21 mouse cellular contexts compared by ENCODE assay signal in the genomic region with DNA sequence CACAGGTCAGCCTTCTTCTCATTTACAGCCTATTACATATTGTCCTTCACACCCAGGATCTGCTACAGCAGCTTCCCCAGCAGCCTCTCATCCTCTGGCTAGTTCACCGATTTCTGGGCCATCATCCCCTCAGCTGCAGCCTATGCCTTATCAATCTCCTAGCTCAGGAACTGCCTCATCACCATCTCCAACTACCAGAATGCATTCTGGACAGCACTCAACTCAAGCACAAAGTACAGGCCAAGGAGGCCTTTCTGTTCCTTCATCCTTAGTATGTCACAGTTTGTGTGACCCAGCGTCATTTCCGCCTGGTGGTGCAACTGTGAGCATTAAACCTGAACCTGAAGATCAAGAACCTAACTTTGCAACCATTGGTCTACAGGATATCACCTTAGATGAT. TPM values are rescaled to one million over a fixed set of nuclear protein-coding genes. Genes with fewer than 3 reads are reported as not detected.
DNase-seq lines count a peak whose midpoint lies in the region.
"Had no signal": no experiment of that assay in that cellular context is flagged by ENCODE, and none has a peak within 500 bp of the region (broad histone marks: within the 10 kb centered on the region; RNA-seq: fewer than 3 reads in every experiment).

No protein-coding gene starts in this region.

- H3K4me1 ChIP-seq in limb, embryonic 10.5 days = no peaks in the 10 kb centered on the region
- H3K4me1 ChIP-seq: embryonic facial prominence, embryonic 13.5 days; heart, embryonic 15.5 days; hindbrain, embryonic 10.5 days; midbrain, embryonic 15.5 days had no signal

- peak; percentile 3 for DNase-seq in adrenal gland, postnatal 25 days
- no peak for DNase-seq in adrenal gland, postnatal 10 days
- peak; percentile 24 for DNase-seq in kidney, postnatal 14 days
- no peak for DNase-seq in kidney, adult 9 months
- DNase-seq in thymus, postnatal 14 days = peak; percentile 53
- DNase-seq in thymus, adult 18-20 months = no peak
- DNase-seq in testis, postnatal 14 days (ENCODE audit: low spot score) = peak; percentile 30
- DNase-seq in limb, embryonic 10.5 days (ENCODE audit: low spot score) = no peak
- DNase-seq: cerebellum, adult 8-10 months; forebrain, postnatal 0 days; kidney, adult 8-10 months; layer of hippocampus, postnatal 36 days; left cerebral cortex, postnatal 4 days had no signal

- 96% methylated on average over 3 of the region's 3 CpGs for WGBS in limb, embryonic 10.5 days

- H3K9me3 ChIP-seq in limb, embryonic 10.5 days (replicated peaks) = no peaks in the 10 kb centered on the region
- H3K9me3 ChIP-seq: embryonic facial prominence, embryonic 13.5 days; heart, embryonic 15.5 days; hindbrain, embryonic 10.5 days; lung, embryonic 15.5 days; megakaryocyte, embryonic 14.5 days; midbrain, embryonic 15.5 days had no signal

- no peak overlapping the region for H3K4me3 ChIP-seq in limb, embryonic 10.5 days
- H3K4me3 ChIP-seq: embryonic facial prominence, embryonic 13.5 days; heart, embryonic 15.5 days; hindbrain, embryonic 10.5 days; lung, embryonic 15.5 days; megakaryocyte, embryonic 14.5 days; midbrain, embryonic 15.5 days had no signal

- no peak overlapping the region for H3K27ac ChIP-seq in limb, embryonic 10.5 days
- H3K27ac ChIP-seq: embryonic facial prominence, embryonic 13.5 days; heart, embryonic 15.5 days; hindbrain, embryonic 10.5 days; lung, embryonic 15.5 days; midbrain, embryonic 15.5 days had no signal

- H3K27me3 ChIP-seq in limb, embryonic 10.5 days (ENCODE audit: low read depth, poor library complexity, severe bottlenecking) = no peaks in the 10 kb centered on the region
- H3K27me3 ChIP-seq: CH12.LX; embryonic facial prominence, embryonic 13.5 days; heart, embryonic 15.5 days; lung, embryonic 15.5 days; megakaryocyte, embryonic 14.5 days; midbrain, embryonic 15.5 days had no signal

- H3K36me3 ChIP-seq in limb, embryonic 10.5 days = peaks cover 82% of the 10 kb centered on the region

RNA-seq across cellular contexts. Expression of a gene that starts 28.0 kb away (rescaled TPM):
- total RNA-seq in adrenal gland, postnatal 25 days (2021) = 2.0 and 3.9 TPM in 2 replicates
- total RNA-seq in adrenal gland, postnatal 10 days (2021) = 10 to 100 TPM; 14.8 to 15.4 TPM
- 5.6 and 7.3 TPM in 2 replicates for polyA plus RNA-seq in limb, embryonic 10.5 days (2016; fragmentation: Nextera tagmentation; extraction: Ambion mirVana)
- total RNA-seq: layer of hippocampus, postnatal 36 days; left cerebral cortex, postnatal 4 days; neutrophil, adult 5-6 weeks had no signal
- polyA plus RNA-seq: forebrain, postnatal 0 days had no signal

RNA-seq across cellular contexts. Expression of a gene that starts 41.5 kb away (rescaled TPM):
- total RNA-seq in adrenal gland, postnatal 25 days (2021) = 27.6 and 27.7 TPM in 2 replicates
- total RNA-seq in adrenal gland, postnatal 10 days (2021) = 10 to 100 TPM; 17.6 to 21.4 TPM
- 10.8 and 13.4 TPM in 2 replicates for polyA plus RNA-seq in limb, embryonic 10.5 days (2016; fragmentation: Nextera tagmentation; extraction: Ambion mirVana)

RNA-seq across cellular contexts. Expression of a gene that starts 50.1 kb away (rescaled TPM):
- 54.9 TPM in 2 replicates for total RNA-seq in adrenal gland, postnatal 25 days (2021)
- total RNA-seq in adrenal gland, postnatal 10 days (2021) = 10 to 100 TPM; 39.1 to 47.7 TPM
- polyA plus RNA-seq in limb, embryonic 10.5 days (2016; fragmentation: Nextera tagmentation; extraction: Ambion mirVana) = 7.9 TPM in 2 replicates

RNA-seq across cellular contexts. Expression of a gene that starts 59.9 kb away (rescaled TPM):
- total RNA-seq in adrenal gland, postnatal 25 days (2021) = 25.6 and 29.0 TPM in 2 replicates
- total RNA-seq in adrenal gland, postnatal 10 days (2021) = 10 to 100 TPM; 28.2 to 28.7 TPM
- 85.3 and 94.5 TPM in 2 replicates for polyA plus RNA-seq in limb, embryonic 10.5 days (2016; fragmentation: Nextera tagmentation; extraction: Ambion mirVana)

Comparison
In these comparisons a context has a peak if more than half of its experiments do, and no peak if none do; other contexts are left out.
1. DNase-seq: peak in adrenal gland, postnatal 25 days (single experiment), kidney, postnatal 14 days (single experiment), thymus, postnatal 14 days (single experiment) and testis, postnatal 14 days (single experiment); none in adrenal gland, postnatal 10 days (single experiment), kidney, adult 9 months (single experiment), thymus, adult 18-20 months (0 of 2) and limb, embryonic 10.5 days (single experiment).